Mouse (Mus musculus) cerebellum, adult 9-11 months (tissue): ENCODE measurements around the gene Taar4.

Source experiments
- DNase-seq: peaks from one replicate; pipeline ENCODE4 v3.0.0; 2022

Gene Taar4

GRCm38 (mm10) chr10:24008143-24008542, 47.8 kb downstream of the Taar4 start:
- DNase-seq = no peak
